Mouse (Mus musculus) A20 (cell line): ENCODE results near the gene Tac1.
"Not testable (repeated sequence)": the region's sequence is repeated elsewhere in the genome, so short reads cannot be mapped to it uniquely, and the experiment has no call there.

Experiments
- DNase-seq: peaks from one replicate; pipeline ENCODE4 v3.0.0-alpha.2; 2011; ENCODE audit warnings: low read depth, low spot score

The Tac1 gene

DNA sequence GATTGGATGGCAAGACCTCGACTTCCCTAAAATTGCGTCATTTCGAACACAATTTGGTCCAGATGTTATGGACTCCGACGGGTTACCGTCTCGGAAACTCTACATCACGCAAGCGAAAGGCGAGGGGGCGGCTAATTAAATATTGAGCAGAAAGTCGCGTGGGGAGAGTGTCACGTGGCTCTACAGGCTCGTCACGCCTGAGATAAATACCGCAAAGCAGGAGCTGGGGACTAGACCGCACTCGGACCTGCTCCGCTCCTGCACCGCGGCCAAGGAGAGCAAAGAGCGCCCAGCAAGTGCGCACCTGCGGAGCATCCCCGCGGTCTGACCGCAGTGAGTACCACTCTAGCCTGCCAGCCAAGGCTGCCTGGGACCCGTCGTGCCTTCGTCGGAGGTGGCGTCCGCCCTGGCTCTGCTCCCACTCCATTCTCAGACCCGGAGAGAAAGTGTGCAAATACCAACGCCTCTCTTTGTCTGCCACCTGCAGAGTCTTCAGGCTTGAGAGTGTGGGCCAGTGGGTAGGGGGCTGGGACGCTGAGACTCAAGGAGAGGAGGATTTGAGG is at the start of gene Tac1:
Gene Tac1 (plus strand): TSS at position 51 of the 563 bp plus-strand sequence.
- no peak for DNase-seq

DNA sequence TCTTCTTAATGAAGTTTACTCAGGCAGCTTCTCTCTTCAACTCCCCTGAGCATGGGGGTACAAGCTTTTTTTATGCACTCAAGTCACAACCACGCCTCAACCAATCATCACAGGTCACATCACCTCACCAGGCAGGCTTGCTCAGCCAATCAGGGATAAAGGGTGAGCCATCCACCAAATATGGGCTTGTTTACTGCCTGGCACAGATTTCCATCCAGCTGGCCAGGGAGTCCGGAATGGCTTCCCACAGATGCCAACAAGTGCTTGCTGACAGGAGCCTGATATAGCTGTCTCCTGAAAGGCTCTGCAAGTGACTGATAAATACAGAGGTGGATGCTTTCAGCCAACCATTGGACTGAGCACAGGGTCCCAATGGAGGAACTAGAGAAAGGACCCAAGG is 11.2 kb upstream of the Tac1 start:
- not testable (repeated sequence) for DNase-seq

DNA sequence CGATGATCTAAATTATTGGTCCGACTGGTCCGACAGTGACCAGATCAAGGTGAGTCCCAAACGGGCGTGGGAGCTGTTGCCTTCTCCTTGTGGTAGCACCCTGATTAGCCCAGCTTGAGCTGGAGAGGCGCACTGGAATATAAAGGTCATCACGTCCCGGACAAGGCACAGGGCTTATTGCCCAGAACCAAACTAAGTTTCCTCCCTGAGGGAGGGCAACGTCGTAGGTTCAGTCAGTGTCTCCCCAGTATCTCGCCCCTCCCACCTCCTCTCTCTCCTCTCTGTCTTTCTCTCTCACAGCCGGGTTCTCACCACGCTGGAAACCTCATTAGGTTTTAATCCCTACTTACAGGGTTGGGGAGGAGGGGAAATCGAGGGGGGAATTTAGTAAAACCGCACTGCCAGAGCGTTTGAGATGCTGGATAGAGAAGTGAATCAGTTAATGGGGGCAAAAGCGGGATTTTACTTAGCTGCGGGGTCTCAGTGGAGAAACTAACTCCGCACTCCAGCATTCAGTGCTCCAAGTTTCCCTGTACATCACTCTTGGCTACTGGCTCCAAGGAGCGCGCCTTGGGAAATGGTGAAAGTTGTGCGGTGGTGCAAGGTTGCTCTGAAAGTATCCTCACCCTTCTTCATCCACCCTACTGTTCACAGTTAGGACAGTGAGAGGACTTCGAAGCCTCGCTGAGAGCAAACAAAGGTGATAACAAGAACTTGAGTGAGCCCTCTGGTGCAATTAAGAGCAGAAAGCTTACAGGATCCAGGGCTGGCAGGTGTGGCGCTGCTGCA is 1.2 kb downstream of the Tac1 start:
- no peak for DNase-seq

DNA sequence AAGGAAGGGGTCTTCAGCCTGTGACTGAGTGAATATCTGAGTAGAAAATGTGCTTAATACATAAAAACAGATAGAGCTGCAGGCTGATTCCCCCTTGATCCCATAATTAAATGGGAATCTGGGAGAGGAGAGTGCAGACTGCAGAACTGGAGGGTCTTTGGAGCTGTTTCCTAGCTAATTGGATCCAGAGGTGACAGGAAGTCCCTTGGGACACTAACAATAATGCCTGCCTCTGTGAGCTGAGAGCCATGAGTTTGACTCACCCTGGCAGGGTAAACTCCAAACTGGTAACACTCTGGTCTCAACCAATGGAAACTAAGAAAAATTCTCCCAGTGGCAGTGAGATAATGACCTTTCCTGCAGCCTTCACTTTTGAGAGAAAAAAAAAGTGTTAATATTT is 3.5 kb downstream of the Tac1 start:
- no peak for DNase-seq

DNA sequence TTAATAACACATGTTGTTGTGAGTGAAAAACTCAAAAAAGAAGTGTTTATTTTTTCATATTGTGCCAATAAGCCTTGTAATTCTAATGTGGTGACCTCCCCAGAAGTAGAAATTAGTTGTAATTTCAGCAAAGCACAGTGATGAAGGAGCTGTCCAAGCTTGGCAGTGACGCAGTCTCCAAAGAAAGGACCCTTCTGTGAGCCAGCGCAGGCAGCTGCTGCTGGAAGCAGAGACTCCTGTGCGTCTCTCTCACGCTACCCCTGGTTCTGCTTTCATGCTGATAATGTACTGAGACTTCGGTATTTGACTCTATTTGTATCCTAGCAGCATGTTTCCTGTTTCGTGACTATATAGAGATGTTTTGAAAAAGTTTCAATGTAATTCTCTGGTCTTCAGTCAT is 7.8 kb downstream of the Tac1 start:
- DNase-seq, result no peak

DNA sequence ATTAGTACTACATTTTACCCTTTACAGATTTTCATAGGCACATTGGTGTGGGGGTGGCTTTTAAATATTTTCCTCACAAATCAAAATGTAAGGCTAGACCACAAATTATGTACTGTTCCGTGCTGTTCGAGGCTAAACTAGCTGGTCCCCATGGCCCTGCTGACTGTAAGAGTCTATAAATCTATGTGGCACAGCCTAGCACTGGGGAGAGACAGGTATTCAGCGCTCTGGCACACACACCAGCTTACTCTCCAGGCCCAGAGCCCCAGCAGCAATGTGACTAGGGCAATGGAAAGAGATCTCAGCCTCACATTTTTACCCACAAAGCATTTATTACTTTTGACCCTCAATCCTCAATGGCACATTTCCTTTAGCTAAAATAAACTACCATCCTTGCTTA is 9.9 kb downstream of the Tac1 start:
- DNase-seq, result no peak

DNA sequence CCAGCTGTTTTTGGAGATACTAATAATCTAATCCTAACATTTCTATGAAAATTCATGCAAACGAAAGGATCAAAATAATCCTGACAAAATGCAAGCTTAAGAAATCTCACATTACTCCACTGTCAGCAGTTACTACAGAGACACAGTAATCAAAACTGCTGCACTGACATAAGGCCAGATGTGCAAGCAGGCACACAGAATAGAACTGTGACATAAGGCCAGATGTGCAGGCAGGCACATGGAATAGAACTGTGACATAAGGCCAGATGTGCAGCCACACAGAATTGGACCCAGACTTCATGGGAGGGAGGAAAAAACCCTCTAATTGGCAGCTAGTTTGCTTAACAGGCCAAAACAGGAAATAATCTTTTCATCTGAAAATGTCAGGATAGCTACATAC is 16.5 kb downstream of the Tac1 start:
- DNase-seq, result no peak

DNA sequence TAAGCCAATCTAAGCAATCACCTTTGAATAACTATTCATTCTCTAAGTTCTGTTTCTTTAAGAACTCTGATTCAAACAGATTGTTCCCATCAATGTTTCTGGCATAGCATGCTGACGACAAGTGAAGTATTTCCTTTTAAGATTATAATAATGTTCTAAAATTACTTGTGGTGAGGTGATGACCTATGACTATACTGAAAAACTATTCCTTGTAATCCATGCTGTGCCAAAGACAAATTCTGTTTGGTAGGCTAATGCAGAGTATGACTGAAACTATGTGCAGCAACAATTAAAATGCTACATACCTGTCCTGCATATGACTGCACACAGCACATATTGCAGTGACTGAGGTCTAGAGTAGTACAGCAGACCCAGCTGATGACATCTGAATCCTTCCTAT is 23.4 kb downstream of the Tac1 start:
- DNase-seq, result no peak

DNA sequence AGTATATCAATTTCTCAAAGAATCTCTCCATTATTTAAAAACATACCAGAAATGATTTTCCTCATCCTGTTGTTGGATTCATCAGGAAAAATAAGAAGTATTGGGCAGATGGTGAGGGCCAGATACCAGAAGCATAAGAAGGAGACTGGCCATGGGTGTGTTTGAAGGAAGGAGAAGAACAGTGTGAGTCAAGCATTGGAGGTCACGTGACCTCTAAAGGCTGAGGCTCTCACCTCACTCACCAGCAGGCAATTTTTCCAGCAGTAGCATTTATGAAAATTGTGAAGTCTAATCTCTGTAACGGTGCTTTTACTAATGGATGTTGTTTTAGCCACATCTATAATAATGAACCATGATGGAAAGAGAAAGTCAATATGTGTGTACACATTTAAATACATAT is 39.8 kb downstream of the Tac1 start:
- no peak for DNase-seq

DNA sequence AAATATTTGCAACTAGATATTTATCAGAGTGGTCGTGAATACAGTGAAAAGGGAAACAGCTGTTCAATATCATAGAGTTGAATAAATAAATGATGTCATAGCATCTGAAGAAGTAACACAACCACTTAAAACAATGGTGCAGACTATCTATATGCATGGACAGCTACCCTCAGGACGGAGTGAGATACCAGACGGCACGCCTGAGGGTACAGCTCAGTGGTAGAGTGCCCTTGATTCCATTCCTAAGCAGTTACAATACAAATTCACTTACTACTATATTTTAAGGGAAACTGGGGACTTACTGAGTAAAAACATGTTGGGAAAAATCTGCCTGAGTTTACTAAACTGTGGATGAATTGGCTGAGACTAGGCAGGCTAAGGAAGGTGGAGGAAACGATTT is 43.7 kb downstream of the Tac1 start:
- no peak for DNase-seq

DNA sequence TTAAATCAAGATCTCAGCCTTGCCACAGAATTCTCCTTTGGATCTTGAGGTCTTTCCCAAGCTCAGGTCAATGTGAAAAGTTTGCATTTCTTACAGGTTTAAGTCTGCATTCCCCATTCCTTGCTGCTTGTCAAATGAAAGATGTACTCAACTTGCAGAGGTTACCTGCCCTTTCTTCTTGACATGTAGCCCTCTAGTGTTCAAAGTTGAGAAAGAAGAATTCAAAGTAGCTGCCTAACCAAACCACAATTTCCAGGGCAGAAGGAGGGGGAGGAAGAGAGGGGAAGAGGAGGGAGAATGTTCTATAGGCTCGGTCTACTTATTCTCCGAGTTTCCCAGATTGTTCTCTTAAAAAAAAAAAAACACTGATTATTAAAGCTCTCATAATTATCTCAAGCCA is 45.5 kb downstream of the Tac1 start:
- DNase-seq, result no peak

DNA sequence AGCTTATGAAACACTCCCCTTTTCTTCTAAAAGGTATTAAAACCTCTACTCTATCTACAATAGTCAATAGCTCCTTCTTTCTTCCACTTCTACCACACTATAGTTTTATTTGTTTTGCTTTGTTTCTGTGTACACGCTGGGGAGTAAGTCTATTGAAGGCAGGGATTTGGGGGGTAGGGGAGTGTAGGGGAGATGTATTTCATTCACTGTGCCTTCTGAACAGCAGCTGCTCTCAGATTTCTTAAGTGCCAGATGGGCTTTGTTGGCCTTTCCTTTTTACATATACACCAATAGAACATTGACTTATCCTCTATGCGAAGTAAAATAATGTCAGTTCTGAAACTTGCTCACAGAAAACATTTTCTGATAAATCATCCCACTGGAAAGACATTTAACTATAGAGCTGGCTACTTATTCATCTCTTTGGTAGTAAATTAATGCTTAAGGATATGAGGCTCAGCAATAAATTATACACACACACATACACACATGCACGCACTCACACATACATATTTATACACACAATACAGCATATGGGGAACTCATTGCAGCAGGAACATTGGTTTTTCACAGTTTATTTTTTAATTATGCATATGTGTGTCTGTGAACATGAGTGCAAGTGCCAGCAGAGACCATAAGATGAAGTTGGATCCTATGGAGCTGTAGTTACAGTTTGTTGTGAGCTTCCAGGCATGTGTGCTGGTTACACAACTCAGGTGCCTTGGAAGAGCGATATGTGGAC is 46.8 kb downstream of the Tac1 start:
- no peak for DNase-seq

DNA sequence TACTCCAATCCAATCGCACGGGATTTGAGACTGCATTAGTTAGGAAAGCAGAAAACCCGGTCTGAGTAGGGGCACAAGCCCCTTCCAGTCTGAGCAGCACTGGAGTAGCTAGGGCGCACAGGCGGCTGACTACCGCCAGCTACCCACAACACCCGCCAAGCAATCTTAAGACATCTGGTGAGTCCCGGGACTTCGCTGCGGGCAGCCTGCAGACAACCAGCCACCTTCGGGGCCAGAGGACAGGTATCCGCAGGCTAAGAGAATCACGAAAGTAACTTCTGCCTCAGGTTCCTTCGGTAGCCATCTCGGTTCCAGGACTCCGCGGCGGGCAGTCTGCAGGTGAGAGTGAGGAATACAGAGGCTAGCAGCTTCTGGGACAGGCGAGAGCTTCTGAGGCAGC is 59.0 kb downstream of the Tac1 start:
- DNase-seq, result not testable (repeated sequence)
